Mouse (Mus musculus): ENCODE data around the gene Hist1h3g. TPM values are rescaled to one million over a fixed set of nuclear protein-coding genes. Genes with fewer than 3 reads are reported as not detected.
"Not testable (repeated sequence)": the region's sequence is repeated elsewhere in the genome, so short reads cannot be mapped to it uniquely, and the experiment has no call there.

Gene Hist1h3g
- total and polyA plus RNA-seq, 2 experiments from 2014 or later = 262 TPM; not detected in 1

- Histone ChIP-seq H3K27me3 (ENCODE audit: insufficient read depth, low read length) (no peaks in the 10 kb centered on the region), H3K27ac (ENCODE audit: low read depth, low read length) (peak overlapping the region; percentile 93), H3K4me1 (ENCODE audit: insufficient read depth, low read length) (peaks cover 10% of the 10 kb centered on the region), H3K36me3 (ENCODE audit: insufficient read depth, low read length) (no peaks in the 10 kb centered on the region), H3K4me3 (ENCODE audit: low read depth, low read length) (peak overlapping the region; percentile 52), H3K9ac (replicated peaks; ENCODE audit: low read length, poor library complexity, severe bottlenecking) (peak overlapping the region; percentile 66), H3K4me2 (ENCODE audit: low read depth, low read length, poor library complexity, severe bottlenecking) (peak overlapping the region; percentile 58), H3K9me3 (ENCODE audit: low read length) (no peaks in the 10 kb centered on the region)
- ATAC-seq (ENCODE audit: low FRiP score) (0 out of 2 replicates have a peak, but pooled peaks have one; percentile 38), DNase-seq (ENCODE audit: low spot score) (peak; percentile 58)
- WGBS = under 1% methylated on average over 20 of the region's 20 CpGs
- no peak for TF ChIP-seq CTCF (IDR thresholded peaks at IDR 0.05)
These were observed 4.9 kb upstream of the Hist1h3g start for GRCm38 (mm10) chr13:23530181-23530900.

- Histone ChIP-seq H3K4me1 (ENCODE audit: insufficient read depth, low read length) (peaks cover 10% of the 10 kb centered on the region), H3K27me3 (ENCODE audit: insufficient read depth, low read length) (no peaks in the 10 kb centered on the region), H3K4me3 (ENCODE audit: low read depth, low read length) (peak within 1 kb of the TSS; percentile 52), H3K9me3 (ENCODE audit: low read length) (no peaks in the 10 kb centered on the region), H3K4me2 (ENCODE audit: low read depth, low read length, poor library complexity, severe bottlenecking) (peak within 1 kb of the TSS; percentile 58), H3K9ac (replicated peaks; ENCODE audit: low read length, poor library complexity, severe bottlenecking) (peak within 1 kb of the TSS; percentile 66), H3K27ac (ENCODE audit: low read depth, low read length) (peak within 1 kb of the TSS; percentile 93), H3K36me3 (ENCODE audit: insufficient read depth, low read length) (no peaks in the 10 kb centered on the region)
- DNase-seq (ENCODE audit: low spot score) (peak; percentile 99), ATAC-seq (ENCODE audit: low FRiP score) (peak; percentile 90)
- TF ChIP-seq CTCF (IDR thresholded peaks at IDR 0.05) = no peak
- WGBS = under 1% methylated on average over 56 of the region's 70 CpGs
These were observed 4.0 kb upstream of the Hist1h3g start, which contains the start of gene Hist1h4h for GRCm38 (mm10) chr13:23530901-23531875. Gene Hist1h4h, plus strand, starts transcription at chr13:23531050.

- Histone ChIP-seq H3K9ac (replicated peaks; ENCODE audit: low read length, poor library complexity, severe bottlenecking) (no peak overlapping the region), H3K27ac (ENCODE audit: low read depth, low read length) (no peak overlapping the region), H3K4me2 (ENCODE audit: low read depth, low read length, poor library complexity, severe bottlenecking) (peak overlapping the region; percentile 58), H3K4me1 (ENCODE audit: insufficient read depth, low read length) (peaks cover 10% of the 10 kb centered on the region), H3K36me3 (ENCODE audit: insufficient read depth, low read length) (no peaks in the 10 kb centered on the region), H3K4me3 (ENCODE audit: low read depth, low read length) (peak overlapping the region; percentile 52), H3K9me3 (ENCODE audit: low read length) (no peaks in the 10 kb centered on the region), H3K27me3 (ENCODE audit: insufficient read depth, low read length) (no peaks in the 10 kb centered on the region)
- no peak for ATAC-seq (ENCODE audit: low FRiP score)
- DNase-seq (ENCODE audit: low spot score) = no peak
- WGBS = 21% methylated on average over 9 of the region's 9 CpGs
- no peak for TF ChIP-seq CTCF (IDR thresholded peaks at IDR 0.05)
These were observed 2.8 kb upstream of the Hist1h3g start for GRCm38 (mm10) chr13:23532262-23533075.

DNA sequence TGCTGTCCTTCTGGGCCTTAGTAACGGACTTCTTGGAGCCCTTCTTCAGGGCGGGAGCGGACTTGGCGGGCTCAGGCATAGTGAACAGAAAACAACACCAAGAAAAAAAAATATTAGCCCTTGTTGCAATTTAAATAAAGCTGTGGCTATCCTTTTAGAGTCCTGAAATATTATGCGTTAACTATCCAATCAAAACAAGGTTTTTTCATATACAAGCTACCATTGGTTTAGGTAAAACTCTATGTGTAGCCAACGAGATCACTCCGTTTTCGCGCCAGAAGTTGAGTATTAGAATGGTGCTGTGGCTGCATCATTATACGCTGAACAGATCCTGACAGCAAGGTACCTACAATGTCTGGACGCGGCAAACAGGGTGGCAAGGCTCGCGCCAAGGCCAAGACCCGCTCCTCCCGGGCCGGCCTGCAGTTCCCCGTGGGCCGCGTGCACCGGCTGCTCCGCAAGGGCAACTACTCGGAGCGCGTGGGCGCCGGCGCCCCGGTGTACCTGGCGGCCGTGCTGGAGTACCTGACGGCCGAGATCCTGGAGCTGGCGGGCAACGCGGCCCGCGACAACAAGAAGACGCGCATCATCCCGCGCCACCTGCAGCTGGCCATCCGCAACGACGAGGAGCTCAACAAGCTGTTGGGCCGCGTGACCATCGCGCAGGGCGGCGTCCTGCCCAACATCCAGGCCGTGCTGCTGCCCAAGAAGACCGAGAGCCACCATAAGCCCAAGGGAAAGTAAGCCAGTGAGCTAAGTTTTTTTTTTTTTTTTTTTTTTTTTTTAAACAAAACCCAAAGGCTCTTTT lies 1.5 kb upstream of the Hist1h3g start, which contains the start of gene Hist1h2af:
Hist1h2af (plus strand) TSS at position 347 of the 808 bp plus-strand sequence.
- Histone ChIP-seq H3K4me2 (ENCODE audit: low read depth, low read length, poor library complexity, severe bottlenecking) (peak within 1 kb of the TSS; percentile 69), H3K4me1 (ENCODE audit: insufficient read depth, low read length) (peaks cover 10% of the 10 kb centered on the region), H3K4me3 (ENCODE audit: low read depth, low read length) (peak within 1 kb of the TSS; percentile 46)
- not testable (repeated sequence) for H3K36me3 ChIP-seq (ENCODE audit: insufficient read depth, low read length); H3K9ac ChIP-seq (replicated peaks; ENCODE audit: low read length, poor library complexity, severe bottlenecking); H3K9me3 ChIP-seq (ENCODE audit: low read length); H3K27me3 ChIP-seq (ENCODE audit: insufficient read depth, low read length); H3K27ac ChIP-seq (ENCODE audit: low read depth, low read length); ATAC-seq (ENCODE audit: low FRiP score)
- 0% methylated on average over 23 of the region's 53 CpGs for WGBS
- peak; percentile 94 for DNase-seq (ENCODE audit: low spot score)
